Mouse (Mus musculus): Measurements from ENCODE around the gene Ccdc50. TPM values are rescaled to one million over a fixed set of nuclear protein-coding genes. Genes with fewer than 3 reads are reported as not detected.
A peak's percentile ranks its signal among the peaks of the same experiment; 100 is the strongest.

Ccdc50 gene
- polyA plus RNA-seq, 1 experiment from 2014 or later: 45.5 TPM

GRCm38 (mm10) chr16:27384893-27385603, 3.6 kb upstream of the Ccdc50 start:
- Histone ChIP-seq H3K36me3 (no peaks in the 10 kb centered on the region), H3K27me3 (replicated peaks) (no peaks in the 10 kb centered on the region), H3K9me3 (no peaks in the 10 kb centered on the region), H3K4me3 (replicated peaks) (no peak overlapping the region), H3K4me2 (replicated peaks) (no peak overlapping the region), H3K9ac (no peak overlapping the region), H3K27ac (no peak overlapping the region), H3K4me1 (replicated peaks) (peaks cover 6% of the 10 kb centered on the region)
- 74% methylated on average over 4 of the region's 4 CpGs for WGBS
- no peak for ATAC-seq

GRCm38 (mm10) chr16:27385649-27386048, 3.0 kb upstream of the Ccdc50 start:
- H3K36me3 ChIP-seq: no peaks in the 10 kb centered on the region
- no peak overlapping the region for H3K4me3 ChIP-seq (replicated peaks)
- H3K9me3 ChIP-seq: no peaks in the 10 kb centered on the region
- H3K9ac ChIP-seq: no peak overlapping the region
- ATAC-seq: no peak
- H3K27ac ChIP-seq: no peak overlapping the region
- H3K27me3 ChIP-seq (replicated peaks): no peaks in the 10 kb centered on the region
- peaks cover 12% of the 10 kb centered on the region for H3K4me1 ChIP-seq (replicated peaks)
- H3K4me2 ChIP-seq (replicated peaks): no peak overlapping the region
- WGBS: 82% methylated on average over 1 of the region's 1 CpGs

- H3K27ac ChIP-seq: no peak overlapping the region
- no peak for ATAC-seq
- H3K4me1 ChIP-seq (replicated peaks): peaks cover 13% of the 10 kb centered on the region
- no peaks in the 10 kb centered on the region for H3K9me3 ChIP-seq
- no peaks in the 10 kb centered on the region for H3K36me3 ChIP-seq
- no peak overlapping the region for H3K9ac ChIP-seq
- 70% methylated on average over 4 of the region's 4 CpGs for WGBS
- no peaks in the 10 kb centered on the region for H3K27me3 ChIP-seq (replicated peaks)
- no peak overlapping the region for H3K4me3 ChIP-seq (replicated peaks)
- no peak overlapping the region for H3K4me2 ChIP-seq (replicated peaks)
Measured at GRCm38 (mm10) chr16:27386850-27387407, 1.7 kb upstream of the Ccdc50 start.

DNA sequence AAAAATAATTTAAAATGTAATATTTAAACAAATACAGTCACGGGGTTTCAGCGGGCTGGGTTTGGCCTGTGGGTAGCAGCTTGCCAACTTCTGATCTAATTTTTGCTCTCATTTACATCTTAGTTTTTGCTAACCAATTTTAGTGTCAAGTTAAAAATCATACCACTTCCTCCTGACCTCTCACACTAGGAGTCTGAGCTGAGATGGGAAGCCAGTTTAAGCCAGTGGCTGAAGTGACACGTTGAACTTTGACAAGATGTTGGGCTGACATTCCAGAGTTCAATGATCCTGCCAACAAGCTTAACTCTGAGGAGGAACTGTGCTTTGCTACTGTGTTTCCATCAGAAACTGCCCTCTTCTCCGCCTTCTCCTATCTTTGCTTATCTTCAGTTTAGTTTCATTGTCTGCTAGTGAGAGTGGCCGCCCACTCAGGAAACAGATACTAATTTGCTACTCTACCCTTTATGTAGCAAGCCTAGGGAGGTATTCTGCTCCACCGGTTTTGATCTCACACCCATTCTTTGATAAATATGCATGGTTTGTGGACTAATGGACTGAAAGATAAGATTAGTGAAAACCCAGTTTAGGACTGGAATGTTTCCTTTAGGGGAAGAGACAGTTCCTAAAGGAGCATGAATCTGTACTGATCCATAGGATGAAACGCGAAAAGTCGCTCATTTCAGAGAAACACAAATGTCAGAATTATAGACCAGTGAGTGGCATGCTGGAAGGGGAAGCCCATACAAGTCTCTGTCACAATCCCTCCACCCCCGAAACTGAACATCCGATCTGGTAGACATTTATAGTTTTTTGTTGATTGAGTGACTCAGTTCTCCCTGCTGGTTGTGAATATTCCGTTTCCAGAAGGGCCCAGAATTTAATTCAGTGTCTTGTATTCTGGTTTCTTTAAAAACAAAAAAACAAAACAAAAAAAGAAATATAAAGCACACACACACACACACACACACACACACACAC, 746 bp upstream of the Ccdc50 start:
- H3K4me1 ChIP-seq (replicated peaks): peaks cover 17% of the 10 kb centered on the region
- no peaks in the 10 kb centered on the region for H3K27me3 ChIP-seq (replicated peaks)
- peak overlapping the region; percentile 94 for H3K27ac ChIP-seq
- peak overlapping the region; percentile 69 for H3K4me2 ChIP-seq (replicated peaks)
- H3K9me3 ChIP-seq: no peaks in the 10 kb centered on the region
- ATAC-seq: peak; percentile 80
- H3K9ac ChIP-seq: no peak overlapping the region
- peak overlapping the region; percentile 86 for H3K4me3 ChIP-seq (replicated peaks)
- H3K36me3 ChIP-seq: no peaks in the 10 kb centered on the region
- 39% methylated on average over 12 of the region's 12 CpGs for WGBS

DNA sequence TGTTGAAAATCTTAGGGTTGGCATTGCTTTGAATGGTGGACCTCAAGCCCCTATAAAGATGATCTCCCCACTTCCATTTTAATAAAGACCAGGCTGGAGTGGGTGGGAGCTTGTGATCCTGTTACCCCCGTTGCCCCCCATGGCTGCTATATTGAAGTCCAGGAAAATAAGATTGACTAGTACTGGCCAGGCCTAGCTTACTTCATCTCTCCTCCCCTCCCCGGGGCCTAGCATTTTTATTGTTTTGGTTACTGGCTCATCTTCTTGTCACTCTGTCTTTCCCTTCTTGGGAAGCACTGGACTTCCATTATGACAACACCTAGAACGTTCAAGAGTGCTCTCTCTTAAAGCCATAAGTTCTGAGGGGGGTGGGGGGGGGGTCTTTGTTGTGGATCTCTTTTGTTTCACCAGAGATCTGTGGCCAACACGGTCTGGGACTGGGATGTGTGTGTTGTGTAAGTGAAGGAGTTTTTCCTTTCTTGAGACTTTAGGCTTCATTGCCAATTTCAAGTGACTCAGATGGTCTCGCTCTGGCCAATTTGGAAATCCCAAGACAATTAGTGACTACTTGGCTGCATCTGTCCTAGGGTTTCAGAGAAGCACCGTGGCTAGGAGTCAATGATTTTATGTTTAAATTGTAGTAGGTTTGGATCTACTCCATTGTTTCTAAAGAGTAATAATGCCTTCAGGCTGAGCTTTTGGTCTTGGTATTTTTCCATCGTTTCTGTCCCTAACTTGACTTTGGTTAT, 1.0 kb downstream of the Ccdc50 start:
- Histone ChIP-seq H3K9ac (peak overlapping the region; percentile 99), H3K27me3 (replicated peaks) (no peaks in the 10 kb centered on the region), H3K4me1 (replicated peaks) (peaks cover 17% of the 10 kb centered on the region), H3K4me3 (replicated peaks) (peak overlapping the region; percentile 86), H3K4me2 (replicated peaks) (peak overlapping the region; percentile 69), H3K27ac (peak overlapping the region; percentile 94), H3K9me3 (no peaks in the 10 kb centered on the region), H3K36me3 (no peaks in the 10 kb centered on the region)
- ATAC-seq: 0 out of 2 replicates have a peak, but pooled peaks have one; percentile 5
- WGBS: 27% methylated on average over 7 of the region's 7 CpGs

GRCm38 (mm10) chr16:27390306-27390705, 1.6 kb downstream of the Ccdc50 start:
- H3K9me3 ChIP-seq: no peaks in the 10 kb centered on the region
- no peak for ATAC-seq
- no peak overlapping the region for H3K27ac ChIP-seq
- peak overlapping the region; percentile 86 for H3K4me3 ChIP-seq (replicated peaks)
- peaks cover 19% of the 10 kb centered on the region for H3K4me1 ChIP-seq (replicated peaks)
- H3K36me3 ChIP-seq: no peaks in the 10 kb centered on the region
- 85% methylated on average over 4 of the region's 4 CpGs for WGBS
- H3K9ac ChIP-seq: 0 out of 2 replicates have a peak overlapping the region, but pooled peaks have one; percentile 15
- H3K4me2 ChIP-seq (replicated peaks): peak overlapping the region; percentile 69
- no peaks in the 10 kb centered on the region for H3K27me3 ChIP-seq (replicated peaks)

- Histone ChIP-seq H3K4me1 (replicated peaks) (peaks cover 20% of the 10 kb centered on the region), H3K9ac (no peak overlapping the region), H3K36me3 (no peaks in the 10 kb centered on the region), H3K4me3 (replicated peaks) (no peak overlapping the region), H3K4me2 (replicated peaks) (no peak overlapping the region), H3K9me3 (no peaks in the 10 kb centered on the region), H3K27me3 (replicated peaks) (no peaks in the 10 kb centered on the region), H3K27ac (no peak overlapping the region)
- ATAC-seq: no peak
- WGBS: 63% methylated on average over 2 of the region's 2 CpGs
Measured at GRCm38 (mm10) chr16:27391845-27392244, 3.2 kb downstream of the Ccdc50 start.

- Histone ChIP-seq H3K9ac (no peak overlapping the region), H3K9me3 (no peaks in the 10 kb centered on the region), H3K4me1 (replicated peaks) (peaks cover 15% of the 10 kb centered on the region; the same call in 1 of the 2 replicates), H3K27me3 (replicated peaks) (no peaks in the 10 kb centered on the region), H3K4me3 (replicated peaks) (no peak overlapping the region), H3K27ac (no peak overlapping the region), H3K36me3 (no peaks in the 10 kb centered on the region), H3K4me2 (replicated peaks) (no peak overlapping the region)
- WGBS: 83% methylated on average over 4 of the region's 4 CpGs
- no peak for ATAC-seq
Measured at GRCm38 (mm10) chr16:27395251-27396037, 6.8 kb downstream of the Ccdc50 start.

DNA sequence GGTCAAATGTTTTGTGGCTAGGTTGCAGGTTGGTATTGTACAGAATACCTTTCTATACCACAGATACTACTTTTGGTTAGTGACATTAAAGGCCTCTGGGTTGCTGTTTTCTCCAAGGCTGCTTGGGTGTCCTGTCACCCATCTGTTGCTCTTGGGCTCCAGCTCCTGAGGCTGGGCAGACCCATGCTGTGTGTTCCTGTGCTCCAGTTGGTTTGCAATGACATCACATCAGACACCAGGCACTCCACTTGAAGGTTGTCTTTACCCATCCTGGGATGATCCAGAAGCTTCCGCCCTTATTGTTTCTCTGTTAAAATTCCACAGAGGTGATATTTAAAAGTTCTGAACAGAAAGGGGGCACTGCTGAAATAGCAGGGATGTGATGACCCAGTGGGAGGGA, 8.3 kb downstream of the Ccdc50 start:
- H3K36me3 ChIP-seq: no peaks in the 10 kb centered on the region
- WGBS: 96% methylated on average over 1 of the region's 1 CpGs
- H3K27ac ChIP-seq: no peak overlapping the region
- 0 out of 2 replicates have a peak, but pooled peaks have one; percentile 21 for ATAC-seq
- no peaks in the 10 kb centered on the region for H3K9me3 ChIP-seq
- H3K4me1 ChIP-seq (replicated peaks): peaks cover 12% of the 10 kb centered on the region; the same call in 1 of the 2 replicates
- H3K9ac ChIP-seq: no peak overlapping the region
- no peak overlapping the region for H3K4me3 ChIP-seq (replicated peaks)
- no peaks in the 10 kb centered on the region for H3K27me3 ChIP-seq (replicated peaks)
- H3K4me2 ChIP-seq (replicated peaks): no peak overlapping the region

DNA sequence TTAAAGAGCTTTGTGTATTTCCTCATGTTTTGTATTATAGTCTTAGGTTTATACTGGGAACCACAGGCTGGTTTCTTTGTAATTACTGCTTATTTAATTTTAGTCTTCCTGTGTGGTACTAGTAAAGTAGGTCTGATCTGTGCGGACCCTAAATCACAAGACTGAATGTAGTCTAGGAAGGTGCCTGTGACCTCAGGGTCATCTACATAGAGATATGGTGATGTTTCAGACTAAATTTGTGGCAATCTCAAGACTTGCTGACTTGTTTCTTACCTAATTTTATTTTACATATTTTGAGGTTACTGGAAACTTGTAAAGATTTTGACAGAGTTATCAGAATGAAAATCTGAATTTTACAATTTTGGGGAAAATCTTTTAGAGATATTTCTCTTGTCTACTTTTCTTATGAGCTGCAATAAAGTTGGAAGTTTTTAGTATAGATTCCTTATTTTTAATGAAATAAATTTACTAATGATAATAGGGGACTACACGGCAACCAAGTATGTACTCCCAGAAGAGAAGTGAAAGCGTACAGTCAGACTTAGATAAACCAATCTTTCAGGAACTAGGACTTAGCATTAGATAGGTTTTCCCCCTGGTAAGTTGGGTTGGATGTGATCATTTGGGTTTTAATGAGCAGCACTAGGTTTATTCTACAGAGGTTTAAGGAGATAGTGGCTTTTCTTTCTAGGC, 10.5 kb downstream of the Ccdc50 start:
- WGBS: 88% methylated on average over 3 of the region's 3 CpGs
- H3K27me3 ChIP-seq (replicated peaks): no peaks in the 10 kb centered on the region
- H3K36me3 ChIP-seq: no peaks in the 10 kb centered on the region
- H3K4me1 ChIP-seq (replicated peaks): peaks cover 8% of the 10 kb centered on the region; the same call in 1 of the 2 replicates
- H3K9ac ChIP-seq: no peak overlapping the region
- H3K9me3 ChIP-seq: no peaks in the 10 kb centered on the region
- no peak for ATAC-seq
- no peak overlapping the region for H3K27ac ChIP-seq
- no peak overlapping the region for H3K4me2 ChIP-seq (replicated peaks)
- H3K4me3 ChIP-seq (replicated peaks): no peak overlapping the region
